In the genomic region with DNA sequence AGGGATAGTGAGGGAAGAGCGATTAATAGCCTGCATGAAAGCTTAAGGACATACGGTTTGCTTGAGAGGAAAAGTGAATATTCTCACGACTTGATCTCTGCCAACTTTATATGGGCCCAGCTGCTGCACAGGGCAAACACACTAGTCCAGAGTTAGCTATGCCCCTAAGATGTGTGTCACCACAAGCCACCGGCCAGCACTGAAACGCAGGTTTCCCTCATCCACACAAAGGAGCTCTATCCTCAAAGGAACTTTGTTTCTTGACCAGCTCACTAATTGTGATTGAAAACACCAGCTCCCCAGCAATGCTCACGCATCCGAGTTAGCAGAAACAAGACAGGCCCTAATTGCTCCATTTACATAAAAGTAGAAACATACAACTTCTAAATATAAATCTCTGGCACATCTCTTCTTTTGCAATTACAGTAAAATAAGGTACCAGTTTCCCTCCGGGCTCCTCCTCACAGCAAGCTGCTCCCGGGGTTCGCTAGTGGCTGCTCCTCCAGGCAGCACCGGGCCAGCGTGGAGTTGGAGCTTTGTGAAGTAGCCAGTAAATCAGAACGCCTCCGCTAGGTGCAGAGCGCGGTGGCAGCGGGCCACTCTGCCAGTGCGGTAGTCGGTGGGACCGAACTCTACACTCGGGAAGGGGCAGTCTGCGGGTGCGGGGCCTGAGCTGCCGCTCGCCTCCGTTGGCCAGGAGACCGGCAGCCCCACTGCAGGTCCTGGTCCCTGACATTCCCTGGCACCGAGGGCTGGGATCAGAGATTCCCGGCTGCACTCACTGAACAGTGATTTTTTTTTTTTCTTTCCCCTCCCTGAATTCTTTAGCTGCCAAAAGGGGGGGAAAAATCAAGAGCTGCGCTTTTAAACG, we compare ENCODE assay signal across 8 mouse cellular contexts. TPM values are rescaled to one million over a fixed set of nuclear protein-coding genes. Genes with fewer than 3 reads are reported as not detected.
DNase-seq lines count a peak whose midpoint lies in the region; ATAC-seq lines count a peak whose summit lies in the region.

A gene (plus strand): TSS at position 480 of the 871 bp plus-strand sequence.

- peak within 1 kb of the TSS; percentile 49 for H3K4me3 ChIP-seq in hindbrain, embryonic 14.5 days (replicated peaks; ENCODE audit: low read length)

- intact Hi-C loops in left cerebral cortex, postnatal 36 days (cut with DNase I), result loop anchor here (10.0 kb wide), 4 partner anchors 293 to 1013 kb away; no protein-coding TSS in a partner anchor

- peaks cover 8% of the 10 kb centered on the region; the same call in 1 of the 2 replicates for H3K4me1 ChIP-seq in hindbrain, embryonic 14.5 days (replicated peaks; ENCODE audit: control insufficient read depth, insufficient read depth, low read length)

- no peaks in the 10 kb centered on the region for H3K36me3 ChIP-seq in hindbrain, embryonic 14.5 days (replicated peaks; ENCODE audit: control insufficient read depth, insufficient read depth)

- peak; percentile 63 for ATAC-seq in cerebellum, adult (ENCODE audit: insufficient number of reproducible peaks, low FRiP score, low TSS enrichment)
- ATAC-seq in hindbrain, embryonic 14.5 days (ENCODE audit: low FRiP score), result peak; percentile 79
- ATAC-seq in megakaryocyte-erythroid progenitor cell, adult 5-6 weeks (replicated peaks; ENCODE audit: low FRiP score, low TSS enrichment, poor library complexity, severe bottlenecking), result peak; percentile 78

- peak within 1 kb of the TSS; percentile 61 for H3K9ac ChIP-seq in hindbrain, embryonic 14.5 days

- WGBS in hindbrain, embryonic 14.5 days, result 5% methylated on average over 31 of the region's 31 CpGs

- DNase-seq in cerebellum, adult 11 months, result no peak
- DNase-seq in cerebellum, adult 9-10 months, result peak; percentile 25
- peak; percentile 57 to 61 for DNase-seq in frontal cortex, postnatal 36 days (ENCODE audit: low spot score in 2 of 2)
- peak; percentile 44 for DNase-seq in hindbrain, embryonic 14.5 days (ENCODE audit: low spot score)
- peak; percentile 57 to 61 for DNase-seq in left cerebral cortex, postnatal 36 days (ENCODE audit: low spot score in 2 of 2)
- peak; percentile 63 for DNase-seq in right cerebral cortex, postnatal 4 days

- peaks cover 10% of the 10 kb centered on the region for H3K27me3 ChIP-seq in hindbrain, embryonic 14.5 days (ENCODE audit: control insufficient read depth, insufficient read depth, low read length)

- no peak within 1 kb of the TSS for H3K27ac ChIP-seq in hindbrain, embryonic 14.5 days

- no peaks in the 10 kb centered on the region for H3K9me3 ChIP-seq in hindbrain, embryonic 14.5 days (ENCODE audit: control insufficient read depth, low read length)

- H3K4me2 ChIP-seq in hindbrain, embryonic 14.5 days (replicated peaks), result peak within 1 kb of the TSS; percentile 96

RNA-seq across cellular contexts. Expression of the gene that starts here (rescaled TPM):
- 1.1 TPM in 2 replicates for polyA plus RNA-seq in hindbrain, embryonic 14.5 days (2014; fragmentation: Nextera tagmentation; extraction: Ambion mirVana)
- 10 to 100 TPM; 12.5 to 23.1 TPM for total RNA-seq in left cerebral cortex, postnatal 36 days (2021)
- 1.2 TPM in 1 of 2 replicates, not detected in the other for total RNA-seq in megakaryocyte-erythroid progenitor cell, adult 5-6 weeks (2014; fragmentation: Nextera tagmentation)
- 0.14 TPM in 1 of 2 replicates, not detected in the other for total RNA-seq in megakaryocyte-erythroid progenitor cell, adult 5-6 weeks (2017)

Comparison
In these comparisons a context has a peak if more than half of its experiments do, and no peak if none do; other contexts are left out.
1. RNA of the gene that starts here (total RNA-seq): 12.5 to 23.1 TPM in left cerebral cortex, postnatal 36 days; 0.14 to 1.2 TPM in megakaryocyte-erythroid progenitor cell, adult 5-6 weeks; every median in the first group is over 4 times any median in the second.
2. Peak in every context shown above with its lines, with median percentiles within 50 percentile points of each other: ATAC-seq.